Mouse (Mus musculus): ENCODE measurements around the gene Lmtk2. TPM values are rescaled to one million over a fixed set of nuclear protein-coding genes. Genes with fewer than 3 reads are reported as not detected.

The Lmtk2 gene
- total and polyA plus RNA-seq, 2 experiments from 2014 or later = 7.4 to 63.9 TPM

GRCm38 (mm10) chr5:144195567-144195966 is 95.3 kb downstream of the Lmtk2 start:
- Histone ChIP-seq H3K4me2 (ENCODE audit: low read depth) (no peak overlapping the region), H3K9me3 (ENCODE audit: low read length) (no peaks in the 10 kb centered on the region), H3K4me1 (ENCODE audit: insufficient read depth) (no peaks in the 10 kb centered on the region), H3K36me3 (ENCODE audit: insufficient read depth) (peaks cover 19% of the 10 kb centered on the region), H3K27me3 (ENCODE audit: insufficient read depth, low read length) (no peaks in the 10 kb centered on the region), H3K4me3 (ENCODE audit: low read depth, low read length) (no peak overlapping the region), H3K9ac (no peak overlapping the region), H3K27ac (ENCODE audit: low read depth, low read length) (no peak overlapping the region)
- DNase-seq (no peak), ATAC-seq (no peak)
- WGBS = 82% methylated on average over 8 of the region's 8 CpGs
- TF ChIP-seq CTCF (IDR thresholded peaks at IDR 0.05; ENCODE audit: low read depth) = no peak

- WGBS = 58% methylated on average over 11 of the region's 11 CpGs
- H3K4me1 ChIP-seq (ENCODE audit: insufficient read depth) = no peaks in the 10 kb centered on the region
- ATAC-seq = no peak
- no peak overlapping the region for H3K4me2 ChIP-seq (ENCODE audit: low read depth)
- H3K27me3 ChIP-seq (ENCODE audit: insufficient read depth, low read length) = no peaks in the 10 kb centered on the region
- H3K9ac ChIP-seq = no peak overlapping the region
- no peak for DNase-seq
- no peak overlapping the region for H3K4me3 ChIP-seq (ENCODE audit: low read depth, low read length)
- no peak for TF ChIP-seq CTCF (IDR thresholded peaks at IDR 0.05; ENCODE audit: low read depth)
- H3K36me3 ChIP-seq (ENCODE audit: insufficient read depth) = peaks cover 61% of the 10 kb centered on the region
- H3K9me3 ChIP-seq (ENCODE audit: low read length) = no peaks in the 10 kb centered on the region
- no peak overlapping the region for H3K27ac ChIP-seq (ENCODE audit: low read depth, low read length)
Observed at GRCm38 (mm10) chr5:144200616-144201015, 100.4 kb downstream of the Lmtk2 start.

- TF ChIP-seq CTCF (IDR thresholded peaks at IDR 0.05; ENCODE audit: low read depth) = peak; percentile 36; the same call in 1 of the 2 replicates
- peaks cover 78% of the 10 kb centered on the region for H3K36me3 ChIP-seq (ENCODE audit: insufficient read depth)
- DNase-seq = no peak
- WGBS = 96% methylated on average over 6 of the region's 6 CpGs
- no peak overlapping the region for H3K27ac ChIP-seq (ENCODE audit: low read depth, low read length)
- no peak overlapping the region for H3K9ac ChIP-seq
- H3K27me3 ChIP-seq (ENCODE audit: insufficient read depth, low read length) = no peaks in the 10 kb centered on the region
- ATAC-seq = no peak
- no peak overlapping the region for H3K4me3 ChIP-seq (ENCODE audit: low read depth, low read length)
- no peak overlapping the region for H3K4me2 ChIP-seq (ENCODE audit: low read depth)
- no peaks in the 10 kb centered on the region for H3K4me1 ChIP-seq (ENCODE audit: insufficient read depth)
- H3K9me3 ChIP-seq (ENCODE audit: low read length) = no peaks in the 10 kb centered on the region
Observed at GRCm38 (mm10) chr5:144202430-144202829, 102.2 kb downstream of the Lmtk2 start.

- 89% methylated on average over 10 of the region's 10 CpGs for WGBS
- DNase-seq = no peak
- H3K27ac ChIP-seq (ENCODE audit: low read depth, low read length) = no peak overlapping the region
- no peaks in the 10 kb centered on the region for H3K27me3 ChIP-seq (ENCODE audit: insufficient read depth, low read length)
- no peak overlapping the region for H3K4me3 ChIP-seq (ENCODE audit: low read depth, low read length)
- H3K9ac ChIP-seq = no peak overlapping the region
- no peak overlapping the region for H3K4me2 ChIP-seq (ENCODE audit: low read depth)
- no peaks in the 10 kb centered on the region for H3K4me1 ChIP-seq (ENCODE audit: insufficient read depth)
- TF ChIP-seq CTCF (IDR thresholded peaks at IDR 0.05; ENCODE audit: low read depth) = no peak
- no peak for ATAC-seq
- peaks cover 80% of the 10 kb centered on the region for H3K36me3 ChIP-seq (ENCODE audit: insufficient read depth)
- H3K9me3 ChIP-seq (ENCODE audit: low read length) = no peaks in the 10 kb centered on the region
Observed at GRCm38 (mm10) chr5:144203398-144203959, 103.2 kb downstream of the Lmtk2 start.

- ATAC-seq (no peak), DNase-seq (no peak)
- Histone ChIP-seq H3K27me3 (ENCODE audit: insufficient read depth, low read length) (no peaks in the 10 kb centered on the region), H3K4me1 (ENCODE audit: insufficient read depth) (no peaks in the 10 kb centered on the region), H3K4me2 (ENCODE audit: low read depth) (no peak overlapping the region), H3K4me3 (ENCODE audit: low read depth, low read length) (no peak overlapping the region), H3K36me3 (ENCODE audit: insufficient read depth) (peaks cover 81% of the 10 kb centered on the region), H3K9me3 (ENCODE audit: low read length) (no peaks in the 10 kb centered on the region), H3K9ac (no peak overlapping the region), H3K27ac (ENCODE audit: low read depth, low read length) (no peak overlapping the region)
- no peak for TF ChIP-seq CTCF (IDR thresholded peaks at IDR 0.05; ENCODE audit: low read depth)
- 92% methylated on average over 12 of the region's 12 CpGs for WGBS
Observed at GRCm38 (mm10) chr5:144204303-144204702, 104.1 kb downstream of the Lmtk2 start.

GRCm38 (mm10) chr5:144204911-144205310 is 104.7 kb downstream of the Lmtk2 start:
- WGBS = 57% methylated on average over 10 of the region's 10 CpGs
- no peak overlapping the region for H3K4me3 ChIP-seq (ENCODE audit: low read depth, low read length)
- H3K36me3 ChIP-seq (ENCODE audit: insufficient read depth) = peaks cover 84% of the 10 kb centered on the region
- no peak for ATAC-seq
- H3K4me2 ChIP-seq (ENCODE audit: low read depth) = no peak overlapping the region
- H3K27me3 ChIP-seq (ENCODE audit: insufficient read depth, low read length) = no peaks in the 10 kb centered on the region
- no peak overlapping the region for H3K27ac ChIP-seq (ENCODE audit: low read depth, low read length)
- no peaks in the 10 kb centered on the region for H3K9me3 ChIP-seq (ENCODE audit: low read length)
- H3K4me1 ChIP-seq (ENCODE audit: insufficient read depth) = no peaks in the 10 kb centered on the region
- no peak overlapping the region for H3K9ac ChIP-seq
- TF ChIP-seq CTCF (IDR thresholded peaks at IDR 0.05; ENCODE audit: low read depth) = no peak
- no peak for DNase-seq

- no peak for TF ChIP-seq CTCF (IDR thresholded peaks at IDR 0.05; ENCODE audit: low read depth)
- H3K4me2 ChIP-seq (ENCODE audit: low read depth) = no peak overlapping the region
- peaks cover 84% of the 10 kb centered on the region for H3K36me3 ChIP-seq (ENCODE audit: insufficient read depth)
- H3K27me3 ChIP-seq (ENCODE audit: insufficient read depth, low read length) = no peaks in the 10 kb centered on the region
- DNase-seq (no peak), ATAC-seq (no peak)
- H3K4me3 ChIP-seq (ENCODE audit: low read depth, low read length) = no peak overlapping the region
- no peak overlapping the region for H3K27ac ChIP-seq (ENCODE audit: low read depth, low read length)
- H3K4me1 ChIP-seq (ENCODE audit: insufficient read depth) = no peaks in the 10 kb centered on the region
- 97% methylated on average over 15 of the region's 15 CpGs for WGBS
- no peaks in the 10 kb centered on the region for H3K9me3 ChIP-seq (ENCODE audit: low read length)
- H3K9ac ChIP-seq = no peak overlapping the region
Observed at GRCm38 (mm10) chr5:144206069-144206468, 105.8 kb downstream of the Lmtk2 start.
